Mouse (Mus musculus) liver, embryonic 15.5 days (tissue): ENCODE data around the gene Tdrd5. TPM values are rescaled to one million over a fixed set of nuclear protein-coding genes. Genes with fewer than 3 reads are reported as not detected.
"Not testable (repeated sequence)": the region's sequence is repeated elsewhere in the genome, so short reads cannot be mapped to it uniquely, and the experiment has no call there.

Source experiments
- ATAC-seq: fragments of 200-750 bp; cut with Nextera tagmentation; 2 replicates; pipeline ENCODE4 v1.8.0; 2017; ENCODE audit warnings: moderate number of reproducible peaks, mild to moderate bottlenecking, moderate library complexity; ENCODE audit not compliant: insufficient read depth
- H3K27ac ChIP-seq: fragments of 300-500 bp; sonication (generic); replicated peaks from 2 replicates; pipeline ENCODE4 v1.5.1; 2015; ENCODE audit warnings: mild to moderate bottlenecking, inconsistent platforms
- H3K27me3 ChIP-seq: fragments of 300-500 bp; sonication (generic); 2 replicates; pipeline ENCODE4 v1.6.1; 2015; ENCODE audit warnings: mild to moderate bottlenecking, inconsistent platforms
- H3K36me3 ChIP-seq: fragments of 300-500 bp; sonication (generic); replicated peaks from 2 replicates; pipeline ENCODE4 v1.6.1; 2015; ENCODE audit warnings: moderate library complexity, mild to moderate bottlenecking, inconsistent platforms
- H3K4me1 ChIP-seq: fragments of 300-500 bp; sonication (generic); replicated peaks from 2 replicates; pipeline ENCODE4 v1.6.1; 2015; ENCODE audit warnings: inconsistent platforms
- H3K4me2 ChIP-seq: fragments of 300-500 bp; sonication (generic); 2 replicates; pipeline ENCODE4 v1.6.1; 2015; ENCODE audit warnings: moderate library complexity, mild to moderate bottlenecking, inconsistent platforms
- H3K4me3 ChIP-seq: fragments of 300-500 bp; sonication (generic); replicated peaks from 2 replicates; pipeline ENCODE4 v1.5.1; 2015; ENCODE audit warnings: mild to moderate bottlenecking, inconsistent platforms
- H3K9ac ChIP-seq: fragments of 300-500 bp; sonication (generic); 2 replicates; pipeline ENCODE4 v1.6.1; 2015; ENCODE audit warnings: moderate library complexity, mild to moderate bottlenecking, inconsistent platforms
- H3K9me3 ChIP-seq: fragments of 300-500 bp; sonication (generic); replicated peaks from 2 replicates; pipeline ENCODE4 v1.6.1; 2016; ENCODE audit warnings: inconsistent platforms
- WGBS: fragments of 180-500 bp; shearing (Covaris S2); methylation state at CpG from one replicate; pipeline ENCODE4 v1.1.7; 2015; ENCODE audit warnings: mixed read lengths; ENCODE audit not compliant: insufficient replicate concordance; 5-methylcytosine and 5-hydroxymethylcytosine counted together
- polyA plus RNA-seq: library from polyadenylated mRNA; unstranded; fragments of >200 nt; fragmentation: Nextera tagmentation; extraction: Ambion mirVana; gene quantifications from 2 replicates; pipeline ENCODE4 v1.2.1, GENCODE M21; 2015

Tdrd5 gene
- polyA plus RNA-seq, 1 experiment from 2014 or later = 0.07 TPM

DNA sequence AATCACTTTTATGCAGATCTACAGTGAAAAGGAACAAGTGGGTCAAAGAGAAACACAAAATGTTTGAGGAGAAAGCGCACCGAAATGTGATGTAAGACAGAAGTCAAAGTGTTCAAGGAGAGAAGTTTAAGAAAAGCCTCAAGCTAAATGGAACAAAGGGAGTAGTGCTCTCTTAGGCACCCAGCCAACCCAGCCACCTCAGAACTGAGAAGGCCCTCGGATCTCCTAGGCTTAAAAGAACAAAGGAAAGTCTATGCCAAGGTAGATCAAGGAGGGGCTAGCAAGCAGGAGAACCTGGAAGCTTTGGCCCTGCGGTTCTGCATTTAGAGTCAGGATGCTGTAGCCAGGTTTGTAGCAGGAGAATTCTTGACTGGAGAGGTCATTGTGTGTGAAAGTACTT lies 48.6 kb downstream of the Tdrd5 start:
- no peaks in the 10 kb centered on the region for H3K27me3 ChIP-seq
- no peaks in the 10 kb centered on the region for H3K4me1 ChIP-seq
- WGBS = 68% methylated on average over 4 of the region's 4 CpGs
- H3K36me3 ChIP-seq = no peaks in the 10 kb centered on the region
- H3K4me2 ChIP-seq = no peak overlapping the region
- no peak overlapping the region for H3K4me3 ChIP-seq
- H3K9ac ChIP-seq = no peak overlapping the region
- ATAC-seq = no peak
- H3K27ac ChIP-seq = no peak overlapping the region
- no peaks in the 10 kb centered on the region for H3K9me3 ChIP-seq

DNA sequence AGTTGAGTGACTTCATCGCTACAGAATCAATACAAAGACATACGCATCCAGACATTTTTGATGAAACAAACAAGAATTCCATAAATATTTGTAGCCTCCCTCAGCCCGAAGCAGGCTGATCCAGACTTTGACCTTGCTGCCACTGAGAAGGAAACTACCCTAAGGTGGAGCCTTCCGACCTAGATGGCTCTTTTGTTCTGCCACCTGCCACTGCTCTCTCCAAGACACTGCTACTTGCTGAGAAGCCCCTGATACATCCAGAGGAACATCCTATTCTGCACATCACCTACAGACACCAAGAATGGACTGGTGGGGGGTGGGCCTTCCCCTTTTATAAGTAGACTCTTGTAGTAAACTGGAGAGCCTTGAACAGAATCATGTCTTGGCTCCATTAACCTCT lies 52.4 kb downstream of the Tdrd5 start:
- H3K4me1 ChIP-seq, H3K27me3 ChIP-seq, H3K27ac ChIP-seq, ATAC-seq, H3K4me2 ChIP-seq, H3K9me3 ChIP-seq, H3K9ac ChIP-seq, H3K4me3 ChIP-seq, H3K36me3 ChIP-seq: not testable (repeated sequence)
- 65% methylated on average over 4 of the region's 4 CpGs for WGBS

GRCm38 (mm10) chr1:156247893-156248292 lies 55.6 kb downstream of the Tdrd5 start:
- Histone ChIP-seq H3K36me3 (no peaks in the 10 kb centered on the region), H3K4me3 (no peak overlapping the region), H3K4me1 (no peaks in the 10 kb centered on the region), H3K4me2 (no peak overlapping the region), H3K27ac (no peak overlapping the region), H3K9me3 (no peaks in the 10 kb centered on the region), H3K27me3 (no peaks in the 10 kb centered on the region), H3K9ac (no peak overlapping the region)
- WGBS = 60% methylated on average over 3 of the region's 3 CpGs
- ATAC-seq = no peak

- no peak overlapping the region for H3K4me3 ChIP-seq
- H3K4me1 ChIP-seq = no peaks in the 10 kb centered on the region
- H3K36me3 ChIP-seq = no peaks in the 10 kb centered on the region
- H3K27ac ChIP-seq = no peak overlapping the region
- ATAC-seq = no peak
- H3K9me3 ChIP-seq = no peaks in the 10 kb centered on the region
- H3K27me3 ChIP-seq = no peaks in the 10 kb centered on the region
- H3K9ac ChIP-seq = no peak overlapping the region
- WGBS = 8% methylated on average over 14 of the region's 14 CpGs
- no peak overlapping the region for H3K4me2 ChIP-seq
Measured at GRCm38 (mm10) chr1:156241713-156242348, 61.6 kb downstream of the Tdrd5 start.

GRCm38 (mm10) chr1:156241035-156241434 lies 62.4 kb downstream of the Tdrd5 start:
- no peak overlapping the region for H3K4me3 ChIP-seq
- H3K27ac ChIP-seq = no peak overlapping the region
- H3K4me1 ChIP-seq = no peaks in the 10 kb centered on the region
- ATAC-seq = no peak
- no peak overlapping the region for H3K4me2 ChIP-seq
- no peak overlapping the region for H3K9ac ChIP-seq
- no peaks in the 10 kb centered on the region for H3K9me3 ChIP-seq
- WGBS = 19% methylated on average over 2 of the region's 2 CpGs
- no peaks in the 10 kb centered on the region for H3K36me3 ChIP-seq
- no peaks in the 10 kb centered on the region for H3K27me3 ChIP-seq

DNA sequence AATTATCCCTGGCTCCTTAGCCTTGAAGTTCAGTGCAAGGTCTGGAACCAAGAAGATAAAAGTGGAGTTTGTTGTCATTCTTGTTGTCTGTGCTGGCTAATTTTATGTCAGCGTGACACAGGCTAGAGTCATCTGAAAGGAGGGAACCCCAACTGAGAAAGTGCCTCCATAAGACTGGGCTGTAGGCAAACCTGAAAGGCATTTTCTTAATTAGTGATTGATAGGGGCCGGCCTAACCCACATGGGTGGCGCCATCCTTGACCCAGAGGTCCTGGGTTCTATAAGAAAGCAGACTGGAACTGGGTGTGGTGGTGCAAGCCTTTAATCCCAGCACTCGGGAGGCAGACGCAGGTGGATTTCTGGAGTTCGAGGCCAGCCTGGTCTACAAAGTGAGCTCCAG lies 72.3 kb downstream of the Tdrd5 start:
- ATAC-seq = no peak
- 68% methylated on average over 6 of the region's 6 CpGs for WGBS

GRCm38 (mm10) chr1:156230339-156231089 lies 73.0 kb downstream of the Tdrd5 start:
- Histone ChIP-seq H3K27ac (no peak overlapping the region), H3K9me3 (no peaks in the 10 kb centered on the region), H3K36me3 (no peaks in the 10 kb centered on the region), H3K9ac (no peak overlapping the region), H3K27me3 (no peaks in the 10 kb centered on the region), H3K4me3 (no peak overlapping the region), H3K4me1 (peaks cover 43% of the 10 kb centered on the region), H3K4me2 (no peak overlapping the region)
- no peak for ATAC-seq
- 43% methylated on average over 9 of the region's 9 CpGs for WGBS

More for the DNA sequence above, 72.3 kb downstream of the Tdrd5 start:
- Histone ChIP-seq H3K9ac (no peak overlapping the region), H3K4me1 (peaks cover 39% of the 10 kb centered on the region), H3K36me3 (no peaks in the 10 kb centered on the region), H3K27ac (no peak overlapping the region), H3K27me3 (no peaks in the 10 kb centered on the region), H3K9me3 (no peaks in the 10 kb centered on the region), H3K4me3 (no peak overlapping the region), H3K4me2 (no peak overlapping the region)

- Histone ChIP-seq H3K4me2 (no peak overlapping the region), H3K27ac (no peak overlapping the region), H3K27me3 (no peaks in the 10 kb centered on the region), H3K36me3 (no peaks in the 10 kb centered on the region), H3K4me3 (no peak overlapping the region), H3K9ac (no peak overlapping the region), H3K9me3 (no peaks in the 10 kb centered on the region), H3K4me1 (peaks cover 49% of the 10 kb centered on the region)
- no peak for ATAC-seq
- WGBS = 18% methylated on average over 7 of the region's 7 CpGs
Measured at GRCm38 (mm10) chr1:156229448-156229847, 74.0 kb downstream of the Tdrd5 start.

DNA sequence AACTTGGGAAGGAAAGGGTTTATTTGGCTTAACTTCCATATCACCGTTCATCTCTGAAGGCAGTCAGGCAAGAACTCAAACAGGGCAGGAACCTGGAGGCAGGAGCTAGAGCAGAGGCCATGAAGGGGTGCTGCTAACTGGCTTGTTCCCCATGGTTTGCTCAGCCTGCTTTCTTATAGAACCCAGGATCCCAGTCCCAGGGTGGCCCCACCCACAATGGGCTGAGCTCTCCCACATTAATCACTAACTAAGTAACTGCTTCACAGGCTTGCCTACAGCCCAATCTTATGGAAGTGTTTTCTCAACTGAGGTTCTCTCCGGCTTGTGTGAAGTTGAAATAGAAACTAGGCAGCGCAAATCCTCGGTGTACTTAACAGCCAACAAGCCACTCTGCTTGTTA lies 74.7 kb downstream of the Tdrd5 start:
- H3K4me2 ChIP-seq = no peak overlapping the region
- H3K4me3 ChIP-seq = no peak overlapping the region
- no peaks in the 10 kb centered on the region for H3K27me3 ChIP-seq
- no peaks in the 10 kb centered on the region for H3K9me3 ChIP-seq
- peaks cover 53% of the 10 kb centered on the region for H3K4me1 ChIP-seq
- ATAC-seq = no peak
- H3K27ac ChIP-seq = no peak overlapping the region
- WGBS = 79% methylated on average over 4 of the region's 4 CpGs
- H3K9ac ChIP-seq = no peak overlapping the region
- H3K36me3 ChIP-seq = no peaks in the 10 kb centered on the region

GRCm38 (mm10) chr1:156226903-156227302 lies 76.6 kb downstream of the Tdrd5 start:
- Histone ChIP-seq H3K4me1 (peaks cover 71% of the 10 kb centered on the region), H3K27ac (0 out of 2 replicates have a peak overlapping the region, but pooled peaks have one; percentile 30), H3K4me3 (no peak overlapping the region), H3K27me3 (no peaks in the 10 kb centered on the region), H3K9ac (no peak overlapping the region), H3K9me3 (no peaks in the 10 kb centered on the region), H3K4me2 (no peak overlapping the region), H3K36me3 (no peaks in the 10 kb centered on the region)
- WGBS = 30% methylated on average over 5 of the region's 5 CpGs
- no peak for ATAC-seq

DNA sequence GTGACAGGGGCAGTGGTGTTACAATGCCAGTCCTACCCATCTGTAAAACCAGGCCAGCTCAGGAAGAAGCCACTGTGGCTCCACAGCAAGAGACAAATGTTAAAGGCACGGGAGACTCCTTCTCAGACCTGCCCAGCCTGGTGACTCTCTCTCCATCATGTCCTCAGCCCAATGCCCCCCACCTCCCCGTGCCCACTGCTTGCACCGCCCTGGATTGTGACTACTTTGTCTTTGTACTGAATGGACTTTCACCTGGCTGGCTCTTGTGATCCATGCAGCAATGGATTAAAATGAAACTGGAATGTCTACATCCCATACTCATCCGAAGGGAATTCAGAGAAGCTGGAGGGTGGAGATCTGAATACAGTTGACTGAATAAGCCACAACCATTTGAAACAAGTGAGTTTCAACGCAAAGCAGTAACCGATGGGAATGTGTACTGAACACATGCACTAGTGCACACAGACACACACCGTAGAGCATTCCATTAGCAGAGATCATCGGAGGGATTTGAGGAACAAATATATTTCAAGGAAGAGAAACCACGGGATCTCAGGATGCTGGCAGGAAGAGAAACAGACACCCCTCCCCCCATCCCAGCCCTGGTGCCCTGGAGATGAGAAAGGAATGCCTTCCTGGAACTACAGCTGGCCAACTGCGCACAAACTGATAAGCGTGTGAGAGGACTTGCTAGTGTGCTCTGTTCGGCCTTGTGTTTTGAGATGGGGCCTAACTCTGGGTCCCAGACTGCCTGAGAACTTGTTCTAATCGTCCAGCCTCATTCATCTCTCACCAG lies 81.1 kb downstream of the Tdrd5 start:
- Histone ChIP-seq H3K27me3 (no peaks in the 10 kb centered on the region), H3K4me3 (no peak overlapping the region), H3K9me3 (no peaks in the 10 kb centered on the region), H3K27ac (peak overlapping the region; percentile 89), H3K4me1 (peaks cover 74% of the 10 kb centered on the region), H3K4me2 (peak overlapping the region; percentile 56), H3K36me3 (no peaks in the 10 kb centered on the region), H3K9ac (peak overlapping the region; percentile 40)
- peak; percentile 93 for ATAC-seq
- 38% methylated on average over 13 of the region's 13 CpGs for WGBS
